Mouse (Mus musculus) right cerebral cortex, postnatal 25 days (tissue): ENCODE results near the gene Zwilch.
"Not testable (repeated sequence)": the region's sequence is repeated elsewhere in the genome, so short reads cannot be mapped to it uniquely, and the experiment has no call there.

Experiments used
- DNase-seq: peaks from one replicate; pipeline ENCODE4 v3.0.0; 2022

Zwilch gene

DNA sequence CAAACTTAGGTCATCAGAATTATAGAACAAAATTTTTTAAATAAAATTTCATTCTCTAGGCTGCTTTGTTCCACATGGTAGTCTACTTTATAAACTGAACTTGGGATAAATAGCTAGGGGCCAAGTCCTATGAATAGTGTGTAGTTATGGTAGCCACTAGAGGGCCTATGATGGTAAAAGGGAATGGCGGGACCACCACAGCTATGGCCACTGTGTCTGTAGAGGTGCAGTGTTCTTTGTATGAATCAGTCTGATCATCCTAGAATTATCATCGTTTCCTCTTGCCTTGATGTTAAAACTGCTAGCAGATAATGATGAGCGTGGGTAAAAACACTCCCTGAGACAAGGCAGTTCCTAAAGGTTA lies 5.7 kb upstream of the Zwilch start:
- no peak for DNase-seq

DNA sequence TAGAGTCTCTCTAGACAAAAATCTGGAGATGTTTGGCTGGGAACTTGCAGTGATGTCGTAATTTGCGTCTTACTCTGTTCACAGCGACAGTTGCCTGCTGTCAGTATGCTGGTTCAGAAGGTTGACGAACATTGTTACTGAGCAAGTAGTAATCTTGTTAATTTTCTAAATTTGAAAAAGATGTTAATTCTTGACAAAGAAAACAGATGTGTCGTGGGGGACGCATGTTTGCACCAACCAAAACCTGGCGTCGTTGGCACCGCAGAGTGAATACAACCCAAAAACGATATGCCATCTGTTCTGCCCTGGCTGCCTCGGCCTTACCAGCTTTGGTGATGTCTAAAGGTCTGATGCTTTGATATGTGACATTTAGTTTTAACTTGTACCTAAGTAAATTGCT lies 2.5 kb upstream of the Zwilch start:
- no peak for DNase-seq

DNA sequence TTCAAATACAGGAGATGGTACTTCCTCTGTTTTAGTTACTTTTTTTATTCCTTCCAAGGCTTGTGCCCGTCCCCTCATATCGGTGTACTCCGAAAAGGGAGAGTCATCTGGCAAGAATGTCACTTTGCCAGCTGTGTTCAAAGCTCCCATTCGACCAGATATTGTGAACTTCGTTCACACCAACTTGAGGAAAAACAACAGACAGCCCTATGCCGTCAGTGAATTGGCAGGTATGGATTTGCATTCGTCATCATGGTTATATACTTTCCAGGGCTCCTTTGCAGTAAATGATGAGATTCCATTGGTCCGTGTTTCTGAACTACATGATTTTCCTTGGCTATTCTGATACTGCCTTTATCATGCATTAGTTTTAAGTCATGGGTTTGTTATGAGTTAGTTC lies 1.9 kb upstream of the Zwilch start:
- DNase-seq = no peak

DNA sequence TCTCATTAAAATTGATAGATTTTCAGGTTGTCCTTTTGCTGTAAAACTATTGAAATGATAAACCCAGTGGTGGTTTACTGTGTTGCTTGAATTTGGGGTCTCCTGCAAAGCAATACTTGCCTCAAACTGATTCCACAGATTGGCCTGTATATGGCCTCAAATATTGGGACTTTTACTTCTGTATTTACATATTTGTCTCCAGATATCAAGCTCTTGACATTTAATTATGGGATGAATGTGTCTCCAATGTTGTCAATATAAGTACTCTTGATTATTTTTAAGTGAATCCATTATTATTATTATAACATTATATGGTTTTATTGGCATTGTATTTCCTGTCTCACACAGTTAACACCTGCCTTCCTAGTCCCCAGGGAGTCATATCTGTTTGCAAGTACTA lies 1.4 kb upstream of the Zwilch start:
- no peak for DNase-seq

DNA sequence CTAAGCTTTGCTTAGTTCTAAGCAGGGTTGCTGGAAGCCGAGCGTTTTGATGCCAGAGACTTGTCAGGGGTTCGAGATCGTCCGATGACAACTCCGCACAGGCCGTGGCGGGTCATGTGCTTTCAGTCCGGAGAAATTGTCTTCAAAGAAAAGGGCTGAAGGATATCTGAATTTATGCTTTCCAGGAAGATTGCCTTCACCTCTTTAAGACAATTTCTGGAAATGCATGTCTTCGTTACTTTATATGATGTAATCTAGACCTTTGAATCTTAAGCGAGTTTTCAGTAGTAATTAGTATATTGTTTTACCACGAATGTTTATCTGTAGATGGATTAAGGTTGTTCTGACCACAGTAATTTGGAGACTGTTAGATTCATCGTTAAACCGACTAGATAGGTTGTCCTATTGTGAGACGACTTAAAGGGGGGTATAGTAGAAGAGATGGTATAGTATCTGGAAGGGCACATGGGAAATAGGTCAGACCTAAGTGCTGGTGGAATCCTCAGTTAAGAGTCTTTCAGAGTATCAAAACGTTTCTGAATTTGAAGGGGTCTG lies 839 bp upstream of the Zwilch start:
- DNase-seq = no peak

DNA sequence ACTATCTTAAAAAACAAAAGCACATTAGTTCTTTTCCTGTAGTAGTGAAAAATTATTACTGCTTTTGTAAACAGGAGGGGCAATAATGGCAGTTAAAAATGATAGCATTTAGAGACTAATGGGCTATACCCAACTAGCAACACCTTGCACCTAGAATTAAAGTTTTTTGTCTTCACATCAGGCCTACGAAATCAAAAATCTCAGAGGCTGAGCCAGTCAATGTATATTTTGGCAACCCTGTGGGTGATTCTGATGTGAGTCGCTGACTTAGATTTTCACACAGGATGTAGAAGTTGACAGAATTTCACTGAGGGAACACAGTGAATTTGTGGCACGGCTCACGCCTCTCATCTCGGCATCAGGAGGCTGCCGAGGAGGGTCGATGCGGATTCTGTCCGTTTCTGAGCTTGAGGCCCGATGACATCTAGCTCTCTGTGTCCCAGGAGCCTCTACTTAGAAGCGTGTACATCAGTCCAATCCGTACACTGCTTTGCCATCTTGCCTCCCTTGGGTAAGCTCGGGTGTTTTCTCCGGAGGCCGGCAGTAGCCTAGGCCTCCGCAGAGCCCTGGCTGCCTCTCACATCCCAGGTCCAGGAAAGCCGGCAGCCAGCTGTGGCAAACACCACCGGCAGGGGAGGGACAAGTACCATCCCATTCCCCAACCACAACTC lies 624 bp downstream of the Zwilch start:
- DNase-seq = no peak

DNA sequence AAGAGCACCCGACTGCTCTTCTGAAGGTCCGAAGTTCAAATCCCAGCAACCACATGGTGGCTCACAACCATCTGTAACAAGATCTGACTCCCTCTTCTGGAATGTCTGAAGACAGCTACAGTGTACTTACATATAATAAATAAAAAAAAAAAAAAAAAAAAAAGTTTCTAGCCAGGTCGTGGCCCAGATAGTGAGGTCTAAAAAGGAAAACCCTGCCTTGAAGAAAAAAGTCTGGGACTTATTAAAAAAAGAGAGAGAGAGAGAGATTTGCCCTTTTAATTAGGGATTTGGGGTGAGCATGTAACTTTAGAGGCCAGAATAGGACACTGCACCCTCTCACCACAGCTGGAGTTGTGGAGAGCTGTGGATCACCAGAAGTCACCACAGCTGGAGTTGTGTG lies 2.9 kb downstream of the Zwilch start:
- DNase-seq = not testable (repeated sequence)

DNA sequence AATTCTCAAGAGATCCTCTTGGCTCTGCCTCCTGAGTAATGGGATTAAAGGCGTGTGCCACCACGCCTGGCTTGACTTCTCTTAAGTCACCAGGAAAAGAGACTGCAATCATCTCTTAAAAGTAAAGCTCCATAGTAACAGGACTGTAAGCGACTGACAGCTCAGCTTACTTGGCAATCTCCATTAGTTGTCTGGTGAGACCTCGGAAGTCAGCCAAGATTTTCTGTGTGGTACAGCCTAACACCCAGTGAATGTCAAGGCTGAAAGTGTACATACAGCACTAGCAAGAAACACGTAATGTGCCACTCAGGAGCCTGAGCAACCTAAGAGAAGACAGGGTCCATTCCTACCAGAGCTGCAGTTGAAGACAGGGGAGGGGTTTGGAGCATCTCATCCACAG lies 12.4 kb downstream of the Zwilch start:
- DNase-seq = no peak

DNA sequence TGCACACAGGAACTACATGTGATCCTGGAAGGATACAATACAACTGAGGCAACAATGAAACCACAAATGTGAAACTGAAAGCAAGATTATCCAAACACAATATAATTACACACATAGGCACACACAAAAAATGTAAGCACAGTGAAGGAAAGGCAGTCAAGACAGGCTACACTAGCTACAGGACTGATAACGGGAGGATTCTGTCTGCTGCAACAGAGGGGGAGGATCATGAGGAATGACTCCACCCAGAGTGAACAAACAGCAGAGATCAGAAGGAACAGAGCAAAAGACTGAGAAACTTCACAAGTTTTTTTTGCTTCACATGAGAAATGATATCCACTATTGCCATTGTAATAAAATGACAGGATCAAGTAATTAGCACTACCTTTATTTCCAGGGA lies 16.3 kb downstream of the Zwilch start:
- DNase-seq = no peak

DNA sequence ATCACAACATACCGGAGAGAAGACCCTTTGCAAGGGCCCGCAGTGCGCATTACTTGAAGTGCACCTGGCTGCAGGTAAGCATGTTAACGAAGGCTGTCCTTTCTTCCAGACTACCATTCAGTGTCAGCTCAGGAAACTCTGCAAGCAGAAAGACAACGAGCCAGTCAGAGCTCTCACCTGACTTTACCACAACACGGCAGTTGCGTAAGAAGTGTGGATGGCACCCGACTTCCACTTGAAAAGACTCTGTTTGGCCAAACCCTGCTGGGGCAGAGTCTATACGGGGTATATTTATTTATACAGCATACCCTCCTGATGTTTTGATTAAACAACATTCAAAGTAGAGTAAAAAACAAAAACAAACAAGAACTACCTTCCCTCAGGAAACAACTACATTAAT lies 33.0 kb downstream of the Zwilch start:
- DNase-seq = no peak

DNA sequence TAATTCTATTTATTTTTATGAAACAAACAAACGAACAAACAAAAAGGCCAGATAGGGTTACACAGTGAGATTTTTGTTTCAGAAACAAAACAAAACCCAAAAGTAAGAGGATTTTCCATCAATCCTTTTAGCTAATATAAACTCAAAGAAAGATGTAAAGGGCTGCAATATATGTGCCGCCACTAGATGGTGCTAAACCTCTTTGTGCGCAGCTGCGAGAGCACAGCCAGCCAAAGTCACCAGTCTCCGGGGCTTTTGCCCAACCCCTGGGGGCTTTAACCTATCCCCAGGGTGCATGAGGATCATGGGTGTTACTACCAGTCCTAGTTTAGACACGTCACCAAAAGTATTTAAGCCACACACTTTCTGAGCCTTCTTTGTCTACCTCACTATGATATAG lies 34.0 kb downstream of the Zwilch start:
- DNase-seq = peak; percentile 13

DNA sequence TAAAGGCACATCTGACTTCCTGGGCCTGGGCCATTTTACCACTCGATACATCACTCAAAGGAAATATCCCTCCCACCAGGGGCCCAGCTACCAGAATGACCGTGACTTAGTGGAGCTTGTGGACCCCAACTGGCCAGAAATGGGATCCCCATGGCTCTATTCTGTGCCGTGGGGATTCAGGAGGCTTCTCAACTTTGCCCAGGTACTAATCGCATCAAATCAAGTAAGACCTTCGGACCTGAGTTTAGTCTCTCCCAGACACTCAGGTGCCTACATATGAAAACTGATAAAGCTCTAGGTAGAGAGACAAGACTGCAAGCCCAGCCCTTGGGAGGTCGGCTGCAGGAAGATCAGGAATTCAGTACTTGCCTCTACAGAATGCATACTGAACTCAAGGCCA lies 41.3 kb downstream of the Zwilch start:
- no peak for DNase-seq

DNA sequence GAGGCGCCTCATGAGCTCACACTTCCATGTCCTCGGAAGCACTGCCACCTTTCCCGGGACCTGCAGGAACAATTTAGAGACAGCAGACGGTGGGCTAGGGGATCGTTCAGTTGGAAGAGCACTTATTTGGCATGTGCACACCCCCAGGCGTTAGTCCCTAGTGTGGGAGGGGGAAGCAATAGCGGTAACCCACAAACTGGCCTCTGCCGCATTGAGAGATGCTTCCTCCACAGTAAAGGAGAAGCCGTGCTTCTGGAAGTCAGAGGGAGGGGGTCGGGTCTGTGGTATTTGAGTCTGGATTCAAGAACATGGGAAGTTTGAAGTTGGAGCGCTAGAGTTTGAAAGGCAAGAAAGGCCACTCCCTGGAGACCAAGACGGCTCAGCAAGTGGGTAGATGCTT lies 46.8 kb downstream of the Zwilch start:
- DNase-seq = no peak

DNA sequence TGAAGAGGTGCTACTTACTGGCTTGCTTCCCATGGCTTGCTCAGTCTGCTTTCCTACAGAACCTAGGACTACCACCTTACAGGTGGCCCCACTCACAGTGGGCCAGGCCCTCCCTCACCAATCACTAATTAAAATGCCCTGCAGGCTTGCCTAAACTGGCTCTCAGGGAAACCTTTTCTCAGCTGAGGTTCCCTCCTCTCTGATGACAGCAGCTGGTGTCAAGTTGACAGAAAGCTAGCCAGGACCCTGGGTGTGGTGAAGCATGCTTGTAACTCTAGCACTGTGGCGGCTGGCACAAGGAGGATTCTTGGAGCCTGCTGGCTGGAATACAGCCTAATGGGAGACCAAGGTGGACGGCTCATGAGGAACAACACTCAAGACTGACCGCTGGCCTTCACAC lies 47.6 kb downstream of the Zwilch start:
- no peak for DNase-seq

DNA sequence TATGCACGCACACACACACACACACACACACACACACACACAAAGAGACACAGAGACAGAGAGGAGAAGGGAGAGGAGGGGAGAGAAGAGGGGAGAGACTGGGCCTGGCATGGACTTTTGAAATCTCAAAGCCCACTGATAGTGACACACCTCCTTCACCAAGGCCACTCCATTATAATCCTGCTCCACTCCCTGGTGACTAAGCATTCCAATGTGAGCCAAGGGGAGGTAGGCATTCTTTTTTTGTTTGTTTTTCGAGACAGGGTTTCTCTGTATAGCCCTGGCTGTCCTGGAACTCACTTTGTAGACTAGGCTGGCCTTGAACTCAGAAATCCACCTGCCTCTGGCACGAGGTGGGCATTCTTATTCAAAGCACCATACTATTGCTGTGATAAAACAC lies 48.1 kb downstream of the Zwilch start:
- not testable (repeated sequence) for DNase-seq

DNA sequence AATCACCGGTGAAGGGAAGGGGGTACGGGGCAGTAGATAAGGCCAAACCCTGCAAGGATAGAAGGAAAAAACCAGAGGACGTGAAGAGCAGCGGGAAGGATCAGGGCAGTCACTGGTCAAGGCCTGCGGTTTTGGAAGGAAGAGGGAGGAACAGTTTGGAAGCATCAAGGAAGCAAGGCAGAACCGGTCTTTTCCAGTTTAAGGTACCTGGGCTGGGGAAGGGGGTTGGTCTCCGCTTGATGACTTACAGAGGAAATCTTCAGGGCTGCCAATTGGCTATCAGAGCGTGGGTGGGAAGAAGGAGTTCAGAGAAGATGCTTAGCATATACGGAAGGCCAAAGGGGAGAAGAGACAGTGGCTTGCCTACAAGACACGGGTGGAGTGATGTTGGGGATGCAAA lies 50.3 kb downstream of the Zwilch start:
- DNase-seq = no peak

DNA sequence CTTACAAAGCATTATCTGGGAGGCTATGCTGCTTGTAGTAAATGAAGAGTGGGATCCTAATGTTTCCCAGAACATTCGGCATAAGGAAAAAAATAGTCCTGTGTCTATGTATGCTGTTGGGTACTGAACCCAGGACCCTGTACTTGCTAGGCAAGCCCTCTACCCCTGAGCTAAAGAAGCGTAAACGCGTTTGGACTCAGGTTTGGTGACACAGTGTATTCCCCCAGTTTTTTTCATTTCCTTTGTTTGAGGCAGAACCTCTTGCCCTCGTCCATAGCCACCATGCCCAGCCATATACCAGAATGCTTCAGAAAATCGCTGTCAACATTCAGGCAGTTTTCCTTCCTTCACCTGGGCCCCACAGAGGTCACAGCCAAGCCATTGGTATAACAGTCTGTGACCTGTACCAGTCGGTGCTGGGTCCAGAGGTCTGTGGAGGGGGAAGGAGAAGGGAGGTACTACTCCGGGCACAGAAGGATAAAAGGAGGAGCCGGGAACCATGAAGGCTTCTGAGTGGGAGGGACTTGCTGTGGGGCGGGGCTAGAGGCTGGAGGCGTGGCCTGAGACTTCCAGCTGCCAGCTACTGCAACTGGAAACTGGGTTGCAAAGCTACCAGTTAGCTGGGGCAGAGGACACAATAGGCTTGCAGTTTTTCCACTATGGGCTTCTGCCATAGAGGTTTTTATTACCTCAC lies 52.2 kb downstream of the Zwilch start:
- DNase-seq = no peak

DNA sequence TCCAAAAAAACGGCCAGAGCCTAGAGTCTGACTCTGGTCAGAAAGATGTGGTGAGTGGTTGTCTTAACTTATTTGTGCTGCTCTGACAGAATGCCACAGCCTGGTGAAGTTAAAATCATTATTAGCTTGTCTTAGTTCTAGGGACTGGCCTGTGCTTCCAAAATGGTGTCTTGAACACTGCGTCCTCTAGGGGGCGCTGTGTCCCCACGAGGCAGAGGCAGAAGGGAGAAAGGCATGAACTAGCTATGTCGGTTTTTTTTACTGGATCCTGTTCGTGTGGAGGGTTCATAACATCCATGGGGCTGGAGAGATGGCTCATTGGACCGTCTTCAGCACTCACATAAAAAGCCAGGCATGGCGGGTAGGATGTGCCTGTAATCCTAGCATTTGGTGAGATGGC lies 53.0 kb downstream of the Zwilch start:
- peak; percentile 28 for DNase-seq

DNA sequence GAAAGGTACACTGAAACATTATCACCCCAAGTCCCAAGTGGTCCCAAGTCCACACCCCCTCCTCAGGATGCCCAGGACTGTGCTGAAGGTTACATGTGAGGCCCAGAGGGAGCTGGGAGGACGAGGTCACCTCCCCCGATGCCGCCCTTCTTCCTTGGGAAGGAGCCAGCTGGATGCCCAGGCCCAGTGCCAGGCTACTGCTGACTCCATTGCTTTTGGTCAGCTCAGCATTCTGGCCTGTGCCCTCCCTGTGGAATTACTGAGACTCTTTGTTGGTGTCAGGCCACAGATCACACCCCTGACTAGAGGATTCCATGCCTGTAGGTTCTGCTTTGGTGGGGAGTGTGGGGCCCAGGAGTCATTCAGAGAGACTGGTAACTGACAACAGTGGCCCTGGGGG lies 56.0 kb downstream of the Zwilch start, which contains the start of gene Lctl:
Gene Lctl (plus strand): TSS at position 272 of the 400 bp plus-strand sequence.
- no peak for DNase-seq

DNA sequence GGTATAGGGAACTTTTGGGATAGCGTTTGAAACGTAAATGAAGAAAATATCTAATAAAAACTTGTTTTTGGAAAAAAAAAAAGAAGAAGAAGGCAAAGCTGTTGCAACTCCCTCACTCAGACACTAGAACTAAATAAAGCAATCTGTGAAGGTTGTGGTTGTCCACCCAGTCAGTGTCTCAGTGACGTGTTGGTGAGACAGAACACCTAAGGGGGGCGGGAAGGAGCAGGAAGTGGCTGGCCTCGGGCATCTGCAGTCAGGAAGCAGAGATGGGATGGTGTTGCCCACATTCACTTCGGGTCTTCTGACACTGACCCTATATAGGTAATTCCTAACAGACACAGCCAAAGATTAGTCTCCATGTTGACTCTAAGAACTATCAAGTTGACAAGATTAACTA lies 57.1 kb downstream of the Zwilch start:
- no peak for DNase-seq

DNA sequence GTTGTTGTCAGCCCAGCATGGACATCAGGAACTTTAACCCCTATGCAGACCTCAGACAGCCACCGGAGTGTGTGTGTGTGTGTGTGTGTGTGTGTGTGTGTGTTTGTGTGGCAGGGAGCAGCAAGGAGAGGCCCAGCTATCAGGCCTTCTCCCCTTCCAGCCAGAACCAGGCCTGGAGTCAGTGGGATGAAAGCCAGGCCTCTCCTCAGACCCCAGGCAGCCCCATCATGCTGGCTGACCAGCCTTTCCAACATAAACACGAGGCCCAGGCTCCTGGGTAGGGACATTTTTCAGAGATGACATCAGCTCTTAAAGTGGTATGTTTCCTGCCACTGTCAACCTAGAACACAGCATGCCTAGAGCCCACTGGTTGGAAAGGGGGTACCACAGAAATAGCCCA lies 58.3 kb downstream of the Zwilch start:
- no peak for DNase-seq

DNA sequence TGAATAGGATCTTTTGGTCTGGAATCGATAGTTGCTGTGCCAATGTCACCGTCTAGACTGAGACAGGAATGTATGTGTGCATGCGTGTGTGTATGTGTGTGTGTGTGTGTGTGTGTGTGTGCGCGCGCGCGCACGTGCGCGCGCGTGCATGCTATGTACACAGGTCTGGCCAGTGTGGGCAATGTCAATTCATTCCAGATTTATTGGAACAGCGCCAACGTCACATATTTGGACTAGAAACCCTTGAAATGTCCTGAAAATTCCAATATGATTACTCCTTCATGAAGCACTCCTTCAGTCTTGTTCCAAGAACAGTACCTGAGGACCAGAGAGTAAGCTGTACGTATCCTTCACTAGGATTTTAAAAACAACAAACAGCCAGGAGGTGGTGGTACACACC lies 62.4 kb downstream of the Zwilch start:
- DNase-seq = no peak

DNA sequence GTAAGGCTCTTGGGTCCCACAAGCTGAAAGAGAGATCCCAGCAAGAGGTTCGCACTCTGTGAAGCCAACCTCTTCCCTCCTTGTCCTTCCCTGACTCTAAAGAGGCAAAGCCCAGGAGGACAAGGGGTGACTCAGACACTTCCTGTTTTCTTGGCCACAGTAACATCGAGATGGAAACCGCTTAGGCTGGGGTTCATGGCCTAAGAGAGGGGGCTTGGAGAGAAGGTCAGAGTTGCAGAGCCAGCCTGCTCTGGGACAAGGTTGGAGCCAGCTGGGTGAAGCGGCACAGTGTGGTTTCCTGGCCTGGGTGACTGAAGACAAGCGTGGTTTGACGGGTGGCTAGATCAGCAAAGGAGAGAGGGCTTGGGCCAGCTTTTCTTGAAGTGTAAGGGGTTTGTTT lies 67.6 kb downstream of the Zwilch start:
- no peak for DNase-seq

DNA sequence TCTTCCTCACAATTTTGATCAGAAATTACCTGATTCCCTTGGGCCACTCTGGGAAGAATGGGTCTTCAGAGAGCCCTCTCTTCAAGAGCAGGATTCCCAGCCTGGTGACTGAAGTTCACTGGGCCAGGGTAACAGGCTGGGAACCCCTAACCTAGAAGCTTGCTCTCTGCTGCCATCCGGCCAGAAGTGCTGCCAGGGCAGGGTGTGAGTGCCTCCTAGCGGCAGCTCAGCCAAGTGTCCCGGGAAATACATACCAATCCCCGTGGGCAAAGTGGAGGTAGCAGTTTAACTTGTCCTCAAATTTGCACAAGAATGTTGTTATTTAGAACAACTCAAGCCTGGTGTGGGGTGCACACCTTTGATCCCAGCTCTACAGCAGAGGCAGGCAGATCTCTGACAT lies 72.5 kb downstream of the Zwilch start:
- DNase-seq = peak; percentile 36

DNA sequence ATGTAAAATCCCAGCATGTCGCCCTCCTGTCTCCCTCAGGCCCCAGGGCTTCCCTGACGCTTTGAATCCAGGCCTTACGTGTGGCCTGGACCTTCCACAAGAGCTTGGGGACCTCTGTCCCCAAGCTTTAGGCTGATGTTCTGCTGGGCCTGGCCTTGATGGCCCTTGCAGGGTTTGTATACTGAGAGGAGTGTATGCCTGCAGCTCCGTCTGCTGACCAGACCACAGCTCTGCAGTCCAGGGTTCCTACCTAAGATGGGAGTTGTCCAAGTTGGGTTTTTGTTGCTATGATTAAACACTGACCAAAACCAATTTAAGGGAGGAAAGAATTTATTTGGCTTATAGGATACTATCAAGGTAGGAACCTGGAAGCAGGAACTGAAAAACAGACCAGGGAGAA lies 74.6 kb downstream of the Zwilch start:
- no peak for DNase-seq
